Mouse (Mus musculus) intestine, embryonic 15.5 days (tissue): ENCODE results near the gene Cabp5. TPM values are rescaled to one million over a fixed set of nuclear protein-coding genes. Genes with fewer than 3 reads are reported as not detected.
"Not testable (repeated sequence)": the region's sequence is repeated elsewhere in the genome, so short reads cannot be mapped to it uniquely, and the experiment has no call there.

Experiments
- ATAC-seq: fragments of 200-750 bp; cut with Nextera tagmentation; 2 replicates; pipeline ENCODE4 v1.8.0; 2017; ENCODE audit warnings: moderate TSS enrichment, moderate library complexity
- H3K27ac ChIP-seq: fragments of 300-500 bp; sonication (generic); 2 replicates; pipeline ENCODE4 v1.5.1; 2015; ENCODE audit warnings: mild to moderate bottlenecking, inconsistent platforms
- H3K27me3 ChIP-seq: fragments of 300-500 bp; sonication (generic); replicated peaks from 2 replicates; pipeline ENCODE4 v1.6.1; 2015; ENCODE audit warnings: inconsistent platforms
- H3K36me3 ChIP-seq: fragments of 300-500 bp; sonication (generic); 2 replicates; pipeline ENCODE4 v1.6.1; 2015; ENCODE audit warnings: inconsistent platforms
- H3K4me1 ChIP-seq: fragments of 300-500 bp; sonication (generic); replicated peaks from 2 replicates; pipeline ENCODE4 v1.6.1; 2015; ENCODE audit warnings: inconsistent platforms
- H3K4me2 ChIP-seq: fragments of 300-500 bp; sonication (generic); replicated peaks from 2 replicates; pipeline ENCODE4 v1.6.1; 2015; ENCODE audit warnings: mild to moderate bottlenecking, inconsistent platforms
- H3K4me3 ChIP-seq: fragments of 300-500 bp; sonication (generic); replicated peaks from 2 replicates; pipeline ENCODE4 v1.5.1; 2015; ENCODE audit warnings: inconsistent platforms
- H3K9ac ChIP-seq: fragments of 300-500 bp; sonication (generic); 2 replicates; pipeline ENCODE4 v1.6.1; 2015; ENCODE audit warnings: inconsistent platforms
- H3K9me3 ChIP-seq: fragments of 300-500 bp; sonication (generic); 2 replicates; pipeline ENCODE4 v1.6.1; 2016; ENCODE audit warnings: inconsistent platforms
- WGBS: fragments of 180-500 bp; shearing (Covaris S2); methylation state at CpG from one replicate; pipeline ENCODE4 v1.1.7; 2015; 5-methylcytosine and 5-hydroxymethylcytosine counted together
- polyA plus RNA-seq: library from polyadenylated mRNA; unstranded; fragments of >200 nt; fragmentation: Nextera tagmentation; extraction: Ambion mirVana; gene quantifications from 2 replicates; pipeline ENCODE4 v1.2.1, GENCODE M21; 2015

The Cabp5 gene
- polyA plus RNA-seq = not detected in 2 replicates

DNA sequence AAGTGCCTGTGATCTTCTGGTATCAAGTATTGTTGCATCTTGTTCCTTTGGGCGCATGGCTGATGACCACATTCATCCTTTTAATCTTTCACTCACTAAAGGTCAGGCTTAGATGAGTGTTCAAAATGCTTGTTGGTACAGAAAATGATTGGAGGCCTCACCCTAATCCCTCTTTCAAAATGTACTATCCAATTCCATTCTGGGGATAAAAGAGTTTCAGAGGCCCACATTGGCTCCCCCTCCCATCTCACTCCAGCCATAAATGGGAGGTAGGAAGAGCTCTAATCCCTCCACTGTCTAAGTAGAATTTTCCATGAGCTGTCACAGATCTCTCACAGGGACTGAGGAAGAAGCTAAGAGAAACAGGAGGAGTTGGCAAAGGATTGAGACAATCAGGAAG, at the start of gene Cabp5:
Cabp5 (plus strand) TSS at position 301 of the 400 bp plus-strand sequence.
- no peak within 1 kb of the TSS for H3K4me2 ChIP-seq
- 74% methylated on average over 1 of the region's 1 CpGs for WGBS
- H3K27ac ChIP-seq = no peak within 1 kb of the TSS

DNA sequence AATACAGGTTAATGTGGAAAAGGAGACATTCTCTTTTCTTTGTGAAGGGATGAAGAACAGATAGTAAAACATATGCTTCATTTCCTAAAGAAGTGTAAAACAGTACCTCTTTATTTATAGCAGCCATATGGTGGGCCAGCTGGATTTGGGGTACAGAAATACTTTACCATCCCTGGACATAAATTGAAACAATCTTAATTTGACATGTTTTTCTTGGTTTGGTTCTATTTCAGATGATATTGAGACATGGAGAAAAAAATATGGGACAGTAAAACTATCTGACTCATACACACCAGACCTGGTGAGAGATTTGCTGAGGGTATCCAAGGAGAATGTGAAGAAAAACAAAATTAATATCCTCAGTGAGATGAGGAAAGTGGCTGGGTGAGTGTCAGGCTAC, 42.0 kb upstream of the Cabp5 start:
- Histone ChIP-seq H3K9ac (no peak overlapping the region), H3K9me3 (no peaks in the 10 kb centered on the region), H3K4me2 (no peak overlapping the region), H3K27me3 (no peaks in the 10 kb centered on the region), H3K27ac (no peak overlapping the region), H3K4me1 (no peaks in the 10 kb centered on the region), H3K4me3 (no peak overlapping the region), H3K36me3 (0 out of 2 replicates have a peak, but pooled peaks cover 4% of the 10 kb centered on the region)
- ATAC-seq = no peak

More for the DNA sequence above, at the start of gene Cabp5:
- H3K36me3 ChIP-seq = no peaks in the 10 kb centered on the region
- H3K4me1 ChIP-seq = no peaks in the 10 kb centered on the region
- no peaks in the 10 kb centered on the region for H3K27me3 ChIP-seq
- no peak within 1 kb of the TSS for H3K4me3 ChIP-seq
- ATAC-seq = no peak
- no peaks in the 10 kb centered on the region for H3K9me3 ChIP-seq
- no peak within 1 kb of the TSS for H3K9ac ChIP-seq

GRCm38 (mm10) chr7:13380588-13380987, 17.3 kb upstream of the Cabp5 start:
- 75% methylated on average over 2 of the region's 2 CpGs for WGBS
- ATAC-seq = no peak
- no peaks in the 10 kb centered on the region for H3K4me1 ChIP-seq
- H3K27ac ChIP-seq = no peak overlapping the region
- H3K27me3 ChIP-seq = no peaks in the 10 kb centered on the region
- H3K4me2 ChIP-seq = no peak overlapping the region
- H3K4me3 ChIP-seq = no peak overlapping the region
- no peaks in the 10 kb centered on the region for H3K9me3 ChIP-seq
- H3K36me3 ChIP-seq = no peaks in the 10 kb centered on the region
- H3K9ac ChIP-seq = no peak overlapping the region

DNA sequence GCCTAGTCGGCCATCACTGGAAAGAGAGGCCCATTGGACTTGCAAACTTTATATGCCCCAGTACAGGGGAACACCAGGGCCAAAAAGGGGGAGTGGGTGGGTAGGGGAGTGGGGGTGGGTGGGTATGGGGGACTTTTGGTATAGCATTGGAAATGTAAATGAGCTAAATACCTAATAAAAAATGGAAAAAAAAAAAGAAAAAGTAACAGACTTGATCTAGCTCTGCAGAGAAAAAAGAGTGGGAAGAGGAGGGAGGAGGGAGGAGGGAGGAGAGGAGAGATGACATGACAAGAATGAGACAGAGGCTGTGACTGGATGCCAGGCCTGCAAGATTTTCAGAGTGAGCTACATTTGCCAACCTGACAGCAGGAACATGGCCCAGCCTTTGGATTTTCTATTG, 52.6 kb downstream of the Cabp5 start, which contains the start of gene Bsph1:
Bsph1 (plus strand) TSS at position 301 of the 400 bp plus-strand sequence.
- WGBS = 60% methylated on average over 1 of the region's 1 CpGs

More for the DNA sequence above, 52.6 kb downstream of the Cabp5 start, which contains the start of gene Bsph1:
- ATAC-seq, H3K4me3 ChIP-seq, H3K9ac ChIP-seq, H3K4me1 ChIP-seq, H3K27ac ChIP-seq, H3K4me2 ChIP-seq, H3K36me3 ChIP-seq, H3K27me3 ChIP-seq, H3K9me3 ChIP-seq: not testable (repeated sequence)

Other genes with a start within 250 kb of the Cabp5 start
- not detected in 2 replicates for gene Vmn1r88, start 238.6 kb upstream of the Cabp5 start, polyA plus RNA-seq
- not detected in 2 replicates for gene Vmn1r89, start 185.1 kb upstream of the Cabp5 start, polyA plus RNA-seq
- 87.2 and 89.2 TPM in 2 replicates for gene Lig1, start 120.8 kb upstream of the Cabp5 start, polyA plus RNA-seq
- gene Zswim9, start 119.4 kb upstream of the Cabp5 start, polyA plus RNA-seq = 6.9 and 7.1 TPM in 2 replicates
- gene Pla2g4c, start 73.5 kb upstream of the Cabp5 start, polyA plus RNA-seq = 0.54 and 0.68 TPM in 2 replicates
- gene Bsph1, start 52.7 kb downstream of the Cabp5 start, polyA plus RNA-seq = not detected in 2 replicates
- gene Bsph2, start 172.9 kb downstream of the Cabp5 start, polyA plus RNA-seq = not detected in 2 replicates
- not detected in 2 replicates for gene Sult2a5, start 225.8 kb downstream of the Cabp5 start, polyA plus RNA-seq